Mouse (Mus musculus): ENCODE results near the gene Grik1. TPM values are rescaled to one million over a fixed set of nuclear protein-coding genes. Genes with fewer than 3 reads are reported as not detected.

Gene Grik1
- polyA plus RNA-seq, 1 experiment from 2014 or later, result 14.0 TPM

DNA sequence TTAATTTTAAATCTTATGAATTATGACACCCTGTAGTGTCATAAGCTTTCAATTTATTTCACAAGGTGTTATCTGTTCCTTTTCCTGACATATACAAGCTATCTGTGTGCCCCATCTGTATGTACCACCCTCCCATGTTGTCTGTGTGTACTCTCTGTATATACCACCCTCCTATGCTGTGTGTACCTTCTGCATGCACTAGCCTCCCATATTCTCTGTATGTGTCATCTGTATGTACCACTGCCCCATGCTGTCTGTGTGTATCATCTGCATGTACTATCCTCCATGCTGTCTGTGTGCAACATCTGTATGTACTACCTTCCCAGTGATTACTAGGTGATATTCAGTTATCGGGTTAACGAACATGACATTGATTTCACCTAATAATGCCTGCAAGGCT, 148.5 kb downstream of the Grik1 start:
- Histone ChIP-seq H3K9me3 (no peaks in the 10 kb centered on the region), H3K27ac (no peak overlapping the region), H3K4me3 (replicated peaks) (no peak overlapping the region), H3K9ac (replicated peaks) (no peak overlapping the region), H3K27me3 (no peaks in the 10 kb centered on the region), H3K4me2 (replicated peaks) (no peak overlapping the region), H3K36me3 (no peaks in the 10 kb centered on the region), H3K4me1 (replicated peaks) (peaks cover 8% of the 10 kb centered on the region; the same call in 1 of the 2 replicates)
- ATAC-seq, result peak; percentile 67; the same call in 1 of the 2 replicates
- 96% methylated on average over 2 of the region's 2 CpGs for WGBS

DNA sequence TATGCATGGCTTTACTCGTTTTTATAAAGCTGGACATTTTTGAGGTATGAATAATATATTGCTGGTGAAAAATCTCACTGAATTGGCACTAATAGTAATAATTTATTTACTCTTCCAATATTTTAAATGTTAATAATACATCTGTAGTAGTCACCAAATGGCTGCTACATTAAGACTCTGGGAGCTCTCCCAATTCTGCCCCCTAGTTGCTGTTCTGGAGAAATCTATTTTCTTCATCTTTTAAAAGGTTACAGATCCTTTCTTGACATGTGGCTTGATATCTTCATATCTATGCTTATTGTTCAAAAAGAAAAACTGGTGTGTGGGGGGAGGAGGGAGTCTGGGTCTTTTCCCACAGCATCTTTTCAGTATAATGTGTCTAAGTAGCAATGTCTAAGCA, 151.2 kb downstream of the Grik1 start:
- no peak overlapping the region for H3K27ac ChIP-seq
- no peak overlapping the region for H3K4me2 ChIP-seq (replicated peaks)
- 66% methylated on average over 1 of the region's 1 CpGs for WGBS
- no peaks in the 10 kb centered on the region for H3K36me3 ChIP-seq
- H3K27me3 ChIP-seq, result no peaks in the 10 kb centered on the region
- peaks cover 8% of the 10 kb centered on the region; the same call in 1 of the 2 replicates for H3K4me1 ChIP-seq (replicated peaks)
- no peak overlapping the region for H3K9ac ChIP-seq (replicated peaks)
- no peak for ATAC-seq
- H3K9me3 ChIP-seq, result no peaks in the 10 kb centered on the region
- no peak overlapping the region for H3K4me3 ChIP-seq (replicated peaks)

DNA sequence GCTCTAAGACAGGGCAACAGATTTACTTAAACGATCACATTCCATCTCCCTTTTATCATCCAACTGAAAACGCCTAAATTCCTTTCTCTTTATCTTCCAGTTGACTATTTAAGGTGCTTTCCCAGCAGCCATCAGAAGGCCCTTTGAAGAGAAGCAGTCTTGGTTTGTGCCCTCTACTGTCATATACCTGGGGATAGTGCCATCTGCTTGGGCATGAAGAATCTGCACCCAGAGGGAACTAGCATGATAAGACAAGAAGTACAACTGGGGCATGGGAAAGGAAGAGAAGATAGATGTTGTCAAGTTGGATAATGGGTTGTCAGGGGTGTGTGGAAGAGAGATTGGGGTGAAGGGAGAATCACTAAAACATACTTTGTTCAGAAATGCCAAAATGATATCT, 157.1 kb downstream of the Grik1 start:
- Histone ChIP-seq H3K4me3 (replicated peaks) (no peak overlapping the region), H3K9me3 (no peaks in the 10 kb centered on the region), H3K27me3 (no peaks in the 10 kb centered on the region), H3K9ac (replicated peaks) (no peak overlapping the region), H3K4me2 (replicated peaks) (no peak overlapping the region), H3K27ac (no peak overlapping the region), H3K4me1 (replicated peaks) (no peaks in the 10 kb centered on the region), H3K36me3 (no peaks in the 10 kb centered on the region)
- 60% methylated on average over 2 of the region's 2 CpGs for WGBS
- ATAC-seq, result no peak

DNA sequence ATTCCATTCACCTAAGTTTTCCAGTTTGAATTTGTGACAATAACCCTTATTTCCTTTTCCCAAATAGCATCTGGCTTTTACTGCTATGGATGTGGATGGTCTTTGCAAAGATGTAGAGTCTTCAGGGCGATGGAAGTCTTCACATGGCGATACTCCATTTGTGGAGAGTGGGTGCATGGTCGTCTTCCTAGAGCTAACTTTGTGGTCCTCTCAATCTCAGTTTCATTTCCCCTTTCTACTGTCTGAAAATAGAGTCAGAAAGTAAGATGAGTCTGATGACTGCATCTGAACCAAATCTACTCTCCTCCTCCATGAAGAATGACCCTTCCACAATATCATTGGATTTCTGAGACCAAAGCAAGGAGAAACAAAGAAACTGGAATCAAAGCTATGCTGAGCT, 159.0 kb downstream of the Grik1 start:
- H3K4me2 ChIP-seq (replicated peaks), result no peak overlapping the region
- no peaks in the 10 kb centered on the region for H3K27me3 ChIP-seq
- no peak overlapping the region for H3K9ac ChIP-seq (replicated peaks)
- whole genome bisulfite sequencing, result 93% methylated on average over 3 of the region's 3 CpGs
- no peaks in the 10 kb centered on the region for H3K36me3 ChIP-seq
- H3K9me3 ChIP-seq, result no peaks in the 10 kb centered on the region
- no peak for ATAC-seq
- H3K4me1 ChIP-seq (replicated peaks), result no peaks in the 10 kb centered on the region
- no peak overlapping the region for H3K27ac ChIP-seq
- H3K4me3 ChIP-seq (replicated peaks), result no peak overlapping the region

DNA sequence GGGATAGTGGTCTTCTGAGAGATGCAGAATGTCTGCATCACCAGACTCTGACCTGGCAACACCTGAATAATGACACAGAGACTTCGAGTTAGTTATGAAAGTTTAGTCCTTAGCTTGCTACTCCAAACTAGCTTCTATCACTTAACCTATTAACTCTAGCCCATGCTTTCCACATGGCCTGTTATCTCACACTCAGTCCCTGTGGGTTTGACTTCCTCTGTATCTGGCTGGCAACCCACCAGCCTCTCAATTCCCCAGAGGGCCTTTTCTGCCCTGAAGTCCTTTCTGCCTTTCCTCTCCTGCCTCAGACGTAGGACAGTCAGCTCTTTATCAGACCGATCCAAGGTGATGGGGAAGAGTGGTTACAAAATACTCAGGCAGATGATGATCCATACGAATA, 165.0 kb downstream of the Grik1 start:
- no peaks in the 10 kb centered on the region for H3K27me3 ChIP-seq
- ATAC-seq, result no peak
- 72% methylated on average over 4 of the region's 4 CpGs for WGBS
- H3K9ac ChIP-seq (replicated peaks), result no peak overlapping the region
- H3K4me1 ChIP-seq (replicated peaks), result no peaks in the 10 kb centered on the region
- H3K27ac ChIP-seq, result no peak overlapping the region
- H3K4me3 ChIP-seq (replicated peaks), result no peak overlapping the region
- no peaks in the 10 kb centered on the region for H3K36me3 ChIP-seq
- H3K9me3 ChIP-seq, result no peaks in the 10 kb centered on the region
- no peak overlapping the region for H3K4me2 ChIP-seq (replicated peaks)

DNA sequence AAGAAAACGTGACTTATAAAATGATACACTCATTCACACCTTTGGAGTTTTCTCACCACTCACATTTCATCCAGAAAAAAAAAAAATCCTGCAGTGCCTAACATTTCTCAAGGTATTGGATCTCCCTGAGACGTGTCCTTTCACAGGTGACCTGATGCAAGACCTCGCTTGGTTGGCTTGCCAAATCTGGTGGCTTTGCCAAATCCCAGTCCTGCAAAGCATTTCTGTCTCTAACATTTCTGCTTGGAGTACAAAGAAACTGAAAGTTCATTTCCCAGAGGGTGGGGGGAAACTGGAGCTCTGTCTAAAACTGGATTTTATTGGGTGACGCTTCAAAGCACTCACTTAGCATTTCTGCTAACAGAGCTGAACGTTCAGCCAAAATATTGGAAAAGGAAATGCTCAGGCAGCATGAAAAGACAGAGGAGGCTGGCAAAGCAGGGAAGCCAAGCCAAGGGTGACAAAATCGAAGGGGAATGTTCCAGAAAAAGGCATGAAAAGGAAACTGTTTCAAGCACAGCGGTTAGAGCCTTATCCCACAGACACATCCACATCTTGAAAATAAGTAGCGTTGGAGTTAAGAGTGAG, 177.4 kb downstream of the Grik1 start:
- Histone ChIP-seq H3K9me3 (no peaks in the 10 kb centered on the region), H3K27ac (no peak overlapping the region), H3K9ac (replicated peaks) (no peak overlapping the region), H3K36me3 (no peaks in the 10 kb centered on the region), H3K4me1 (replicated peaks) (no peaks in the 10 kb centered on the region), H3K27me3 (no peaks in the 10 kb centered on the region), H3K4me2 (replicated peaks) (no peak overlapping the region), H3K4me3 (replicated peaks) (no peak overlapping the region)
- 77% methylated on average over 8 of the region's 8 CpGs for WGBS
- ATAC-seq, result no peak

DNA sequence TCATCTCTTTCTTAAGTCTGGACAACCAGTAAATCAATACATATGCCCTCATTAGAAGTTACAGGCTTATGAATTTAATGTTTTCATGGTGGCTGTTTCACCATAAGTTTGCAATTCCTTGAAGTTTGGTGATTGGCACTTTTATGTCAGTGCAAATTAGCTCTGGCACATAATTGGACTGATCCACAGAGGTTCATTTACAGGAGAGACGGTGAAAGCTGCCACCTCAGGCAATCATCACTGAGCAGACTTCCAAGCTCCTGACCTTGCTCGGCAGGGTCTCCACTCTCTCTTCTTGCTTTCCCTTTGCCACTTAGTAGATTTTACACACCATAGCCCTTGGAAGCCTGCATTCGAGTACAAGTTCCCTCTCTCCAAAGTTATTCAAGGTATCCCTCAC, 178.6 kb downstream of the Grik1 start:
- Histone ChIP-seq H3K4me3 (replicated peaks) (no peak overlapping the region), H3K27me3 (no peaks in the 10 kb centered on the region), H3K9ac (replicated peaks) (no peak overlapping the region), H3K9me3 (no peaks in the 10 kb centered on the region), H3K4me1 (replicated peaks) (no peaks in the 10 kb centered on the region), H3K4me2 (replicated peaks) (no peak overlapping the region), H3K36me3 (no peaks in the 10 kb centered on the region), H3K27ac (no peak overlapping the region)
- 69% methylated on average over 3 of the region's 3 CpGs for WGBS
- no peak for ATAC-seq

DNA sequence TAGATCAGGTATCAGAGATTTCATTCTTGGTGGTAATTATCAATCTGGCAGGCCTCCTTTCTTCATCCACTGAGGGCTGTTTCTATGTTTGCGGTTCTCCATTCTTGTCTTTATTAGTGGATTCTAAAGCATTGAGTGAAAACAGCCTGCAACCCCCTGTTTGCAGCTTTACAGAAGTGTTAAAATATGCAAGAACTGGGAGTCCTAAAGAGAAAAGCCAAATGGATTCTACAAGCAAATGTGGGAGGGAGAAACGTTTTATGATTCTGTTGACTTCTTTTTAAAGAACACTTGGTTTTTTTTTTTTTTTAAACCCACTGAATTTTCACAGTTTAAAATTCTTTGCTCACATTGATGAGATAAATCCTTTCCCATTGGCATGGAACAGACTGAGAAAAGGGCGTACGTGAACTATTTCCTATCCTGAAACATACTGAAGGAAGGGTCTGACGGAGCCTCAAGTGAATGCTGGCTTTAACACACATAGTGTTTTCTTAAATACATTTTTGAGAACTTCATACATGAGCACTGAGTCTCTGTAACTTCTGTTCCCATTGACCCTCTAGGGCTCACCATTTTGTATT, 195.8 kb downstream of the Grik1 start:
- no peak for ATAC-seq

DNA sequence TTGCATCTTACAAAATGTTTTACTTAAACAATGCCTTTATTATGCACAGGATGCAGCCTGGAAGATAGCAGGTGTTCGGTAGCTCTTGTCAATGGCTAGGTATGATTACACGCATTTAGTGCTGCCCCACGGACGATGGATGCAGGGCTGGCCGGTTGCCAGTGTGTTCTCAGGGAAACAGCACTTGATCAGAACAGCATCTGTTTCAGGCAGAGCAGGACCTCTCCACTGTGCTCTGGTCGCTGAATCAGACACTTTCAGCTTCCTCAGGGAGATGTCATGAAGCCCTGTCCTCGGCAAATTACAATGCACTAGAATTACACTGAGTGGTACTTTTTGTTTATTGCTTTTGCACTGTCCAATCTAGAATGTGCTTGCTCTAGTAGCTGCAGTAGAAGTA, 202.8 kb downstream of the Grik1 start:
- no peak overlapping the region for H3K9ac ChIP-seq (replicated peaks)
- no peaks in the 10 kb centered on the region for H3K27me3 ChIP-seq
- H3K4me1 ChIP-seq (replicated peaks), result peaks cover 11% of the 10 kb centered on the region
- no peak overlapping the region for H3K27ac ChIP-seq
- no peaks in the 10 kb centered on the region for H3K9me3 ChIP-seq
- 70% methylated on average over 7 of the region's 7 CpGs for WGBS
- H3K4me2 ChIP-seq (replicated peaks), result no peak overlapping the region
- ATAC-seq, result peak; percentile 60
- H3K36me3 ChIP-seq, result no peaks in the 10 kb centered on the region
- H3K4me3 ChIP-seq (replicated peaks), result no peak overlapping the region

More for the DNA sequence above, 195.8 kb downstream of the Grik1 start:
- Histone ChIP-seq H3K9me3 (no peaks in the 10 kb centered on the region), H3K36me3 (no peaks in the 10 kb centered on the region), H3K9ac (replicated peaks) (no peak overlapping the region), H3K27me3 (no peaks in the 10 kb centered on the region), H3K4me3 (replicated peaks) (no peak overlapping the region), H3K4me2 (replicated peaks) (no peak overlapping the region), H3K4me1 (replicated peaks) (no peaks in the 10 kb centered on the region), H3K27ac (no peak overlapping the region)
- 80% methylated on average over 5 of the region's 5 CpGs for WGBS

DNA sequence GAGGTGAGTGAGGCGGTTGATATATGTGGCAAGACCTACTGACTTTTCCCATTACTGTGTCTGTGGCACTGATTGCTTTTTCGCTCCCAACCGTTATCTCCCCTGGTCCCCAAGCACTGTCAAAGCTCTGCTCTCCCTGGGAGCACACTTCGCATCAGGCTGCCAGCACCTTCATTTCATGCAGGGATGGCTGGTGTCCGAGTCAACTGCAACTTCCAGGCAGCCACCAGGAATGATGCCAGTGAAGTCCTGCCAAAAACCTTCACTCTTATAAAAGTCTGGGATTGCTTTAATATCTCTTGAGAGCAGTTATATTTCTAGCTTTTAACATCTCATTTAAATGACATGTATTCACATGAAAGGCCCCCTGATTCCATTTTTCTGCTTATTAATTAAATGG, 215.3 kb downstream of the Grik1 start:
- H3K4me3 ChIP-seq (replicated peaks), result no peak overlapping the region
- ATAC-seq, result no peak
- H3K4me2 ChIP-seq (replicated peaks), result no peak overlapping the region
- 87% methylated on average over 5 of the region's 5 CpGs for WGBS
- no peaks in the 10 kb centered on the region for H3K27me3 ChIP-seq
- no peak overlapping the region for H3K9ac ChIP-seq (replicated peaks)
- H3K36me3 ChIP-seq, result no peaks in the 10 kb centered on the region
- no peaks in the 10 kb centered on the region for H3K4me1 ChIP-seq (replicated peaks)
- H3K27ac ChIP-seq, result no peak overlapping the region
- 0 out of 2 replicates have a peak, but pooled peaks cover 2% of the 10 kb centered on the region for H3K9me3 ChIP-seq

DNA sequence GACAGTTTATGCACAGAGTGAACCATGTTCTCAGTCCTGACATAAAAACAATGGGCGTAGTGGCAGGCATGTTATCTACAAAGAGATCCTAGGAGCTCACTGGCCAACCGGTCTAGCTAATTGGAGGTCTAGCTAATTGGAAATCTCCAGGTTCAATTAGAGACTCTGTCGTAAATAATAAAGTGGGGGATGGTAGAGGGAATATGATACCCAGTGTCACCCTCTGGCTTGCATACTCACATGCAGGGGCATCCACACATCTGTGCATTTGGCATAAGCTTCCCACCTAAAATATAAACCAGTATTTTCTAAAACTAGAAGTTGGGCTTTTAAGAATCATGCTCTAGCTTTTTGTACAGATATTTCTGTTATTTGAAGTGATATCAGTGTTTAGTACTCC, 229.1 kb downstream of the Grik1 start:
- no peak overlapping the region for H3K4me2 ChIP-seq (replicated peaks)
- no peak for ATAC-seq
- H3K36me3 ChIP-seq, result no peaks in the 10 kb centered on the region
- no peak overlapping the region for H3K4me3 ChIP-seq (replicated peaks)
- H3K9ac ChIP-seq (replicated peaks), result no peak overlapping the region
- no peaks in the 10 kb centered on the region for H3K4me1 ChIP-seq (replicated peaks)
- 89% methylated on average over 3 of the region's 3 CpGs for WGBS
- no peaks in the 10 kb centered on the region for H3K9me3 ChIP-seq
- no peak overlapping the region for H3K27ac ChIP-seq
- H3K27me3 ChIP-seq, result no peaks in the 10 kb centered on the region

DNA sequence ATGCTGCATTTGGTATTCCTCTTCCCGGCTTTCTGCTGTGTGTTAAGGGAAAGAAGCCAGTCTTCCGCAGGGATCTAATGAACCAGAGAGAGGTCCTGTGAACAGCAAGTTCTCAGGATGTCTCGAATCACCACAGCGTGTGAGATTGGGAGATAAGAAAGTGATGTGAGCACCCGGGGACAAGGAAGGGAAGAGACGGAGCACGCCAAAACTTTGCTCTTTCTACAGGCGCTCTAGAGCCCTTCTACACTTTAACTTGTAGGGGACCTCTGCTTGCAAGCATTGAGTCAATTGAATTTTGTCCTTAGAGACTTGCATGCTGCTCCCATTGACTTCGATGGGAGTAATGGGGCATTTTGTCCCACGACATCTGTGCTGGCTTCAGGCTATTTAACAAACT, 241.9 kb downstream of the Grik1 start:
- H3K4me2 ChIP-seq (replicated peaks), result no peak overlapping the region
- H3K9me3 ChIP-seq, result no peaks in the 10 kb centered on the region
- H3K9ac ChIP-seq (replicated peaks), result no peak overlapping the region
- H3K27ac ChIP-seq, result no peak overlapping the region
- H3K4me3 ChIP-seq (replicated peaks), result no peak overlapping the region
- 94% methylated on average over 10 of the region's 10 CpGs for WGBS
- no peaks in the 10 kb centered on the region for H3K4me1 ChIP-seq (replicated peaks)
- no peak for ATAC-seq
- no peaks in the 10 kb centered on the region for H3K27me3 ChIP-seq
- no peaks in the 10 kb centered on the region for H3K36me3 ChIP-seq

DNA sequence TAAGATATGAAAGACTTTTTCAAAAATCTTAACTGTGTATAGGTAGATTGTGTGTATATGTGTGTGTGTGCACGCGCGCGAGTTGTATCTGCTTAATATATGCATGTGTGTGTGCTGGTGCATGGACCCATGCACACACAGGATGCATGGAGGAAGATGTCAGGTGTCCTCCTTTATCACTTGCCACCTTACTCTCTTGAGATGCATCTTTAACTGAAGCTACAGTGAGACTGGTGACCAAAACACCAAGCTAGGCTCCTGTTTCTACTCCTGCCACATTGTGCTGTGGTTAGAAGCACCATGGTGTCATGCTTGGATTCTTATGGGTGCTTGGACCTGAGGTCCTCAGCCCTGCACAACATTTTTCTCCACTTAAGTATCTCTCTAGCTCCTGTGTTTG, 245.7 kb downstream of the Grik1 start:
- WGBS, result 97% methylated on average over 4 of the region's 4 CpGs

More for the DNA sequence above, 245.7 kb downstream of the Grik1 start:
- Histone ChIP-seq H3K9me3 (no peaks in the 10 kb centered on the region), H3K4me2 (replicated peaks) (no peak overlapping the region), H3K9ac (replicated peaks) (no peak overlapping the region), H3K4me3 (replicated peaks) (no peak overlapping the region), H3K27ac (no peak overlapping the region), H3K4me1 (replicated peaks) (no peaks in the 10 kb centered on the region), H3K27me3 (no peaks in the 10 kb centered on the region), H3K36me3 (no peaks in the 10 kb centered on the region)
- no peak for ATAC-seq
